Mouse (Mus musculus) C2C12 (cell line): ENCODE measurements around the gene Ecm1. TPM values are rescaled to one million over a fixed set of nuclear protein-coding genes. Genes with fewer than 3 reads are reported as not detected.
A peak's percentile ranks its signal among the peaks of the same experiment; 100 is the strongest.

ENCODE experiments used
- H3K27me3 ChIP-seq: one replicate; pipeline ENCODE4 v1.6.1; 2011; ENCODE audit not compliant: control insufficient read depth, insufficient read depth, insufficient read length
- H3K36me3 ChIP-seq: one replicate; pipeline ENCODE4 v1.6.1; 2011; ENCODE audit not compliant: control insufficient read depth, insufficient read depth
- H3K4me3 ChIP-seq: one replicate; pipeline ENCODE4 v1.5.1; 2011; ENCODE audit warnings: mild to moderate bottlenecking, control low read depth; ENCODE audit not compliant: poor library complexity, insufficient read depth, severe bottlenecking
- H3K79me2 ChIP-seq: one replicate; pipeline ENCODE4 v1.6.1; 2011; ENCODE audit not compliant: control insufficient read depth, insufficient read depth
- H3K79me3 ChIP-seq: one replicate; pipeline ENCODE4 v1.6.1; 2011; ENCODE audit warnings: low read depth, control low read depth
- H3ac ChIP-seq: one replicate; pipeline ENCODE3; 2011; ENCODE audit warnings: low read depth; ENCODE audit not compliant: control insufficient read depth, insufficient read length
- CEBPB ChIP-seq: IDR thresholded peaks from one replicate; pipeline ENCODE4 v1.6.1; 2011; ENCODE audit warnings: low read depth, mild to moderate bottlenecking, control low read depth, moderate library complexity
- CTCF ChIP-seq: IDR thresholded peaks from one replicate; pipeline ENCODE4 v1.5.1; 2011; ENCODE audit not compliant: control insufficient read depth, insufficient read depth, insufficient read length
- FOSL1 ChIP-seq: IDR thresholded peaks from one replicate; pipeline ENCODE4 v1.8.0; 2011; ENCODE audit warnings: mild to moderate bottlenecking, low read length; ENCODE audit not compliant: poor library complexity, insufficient read depth, severe bottlenecking
- MAX ChIP-seq: IDR thresholded peaks from one replicate; pipeline ENCODE4 v1.6.1; 2011; ENCODE audit warnings: mild to moderate bottlenecking, control low read depth
- MYOD1 ChIP-seq: IDR thresholded peaks from one replicate; pipeline ENCODE4 v1.6.1; 2011; ENCODE audit warnings: low read depth; ENCODE audit not compliant: control insufficient read depth, insufficient read length
- MYOG ChIP-seq: IDR thresholded peaks from one replicate; pipeline ENCODE4 v1.6.1; 2011; ENCODE audit not compliant: control insufficient read depth, insufficient read length; ENCODE audit errors: extremely low read depth
- USF1 ChIP-seq: IDR thresholded peaks from one replicate; pipeline ENCODE4 v1.6.1; 2011; ENCODE audit warnings: low read depth, mild to moderate bottlenecking, control low read depth, moderate library complexity
- polyA plus RNA-seq: library from polyadenylated mRNA; unstranded; fragments of >200 nt; fragmentation: generic; extraction: Trizol; gene quantifications from one replicate; pipeline ENCODE4 v1.2.1, GENCODE M21; 2012; ENCODE audit warnings: missing spikeins

Ecm1 gene
- polyA plus RNA-seq, 1 experiment = 189 TPM

GRCm38 (mm10) chr3:95707497-95707896, 31.9 kb downstream of the Ecm1 start:
- Histone ChIP-seq H3K79me3 (no peaks in the 10 kb centered on the region), H3K79me2 (no peaks in the 10 kb centered on the region), H3K36me3 (no peaks in the 10 kb centered on the region), H3ac (no peak overlapping the region), H3K4me3 (no peak overlapping the region), H3K27me3 (no peaks in the 10 kb centered on the region)
- no peak for TF ChIP-seq MAX
- TF ChIP-seq MYOG = no peak
- no peak for TF ChIP-seq CTCF
- TF ChIP-seq CEBPB = no peak
- no peak for TF ChIP-seq USF1

DNA sequence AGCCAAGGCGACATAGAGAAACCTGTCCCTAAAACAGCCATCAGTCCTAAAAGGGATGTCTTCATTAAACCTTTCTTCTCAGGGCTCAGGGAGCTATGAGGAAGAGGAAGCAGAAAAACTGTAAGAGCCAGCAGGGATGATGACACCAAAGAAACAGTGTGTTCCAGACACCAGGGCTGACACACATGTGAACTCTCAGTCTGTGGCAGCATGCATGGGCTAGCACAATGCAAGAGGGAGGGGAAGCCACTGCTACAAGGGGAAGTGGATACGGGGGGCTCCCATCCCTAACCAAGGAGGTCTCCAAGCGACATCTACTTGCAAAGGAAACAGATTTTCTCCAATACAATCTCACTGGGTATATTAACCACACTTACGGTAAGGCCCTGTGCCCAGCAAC, 33.1 kb downstream of the Ecm1 start:
- TF ChIP-seq USF1 = no peak
- TF ChIP-seq MYOG = no peak
- TF ChIP-seq MYOD1 = no peak
- TF ChIP-seq FOSL1 = no peak
- no peak for TF ChIP-seq CEBPB
- no peak for TF ChIP-seq CTCF
- TF ChIP-seq MAX = no peak
- H3K36me3 ChIP-seq = no peaks in the 10 kb centered on the region
- H3K4me3 ChIP-seq = no peak overlapping the region
- no peaks in the 10 kb centered on the region for H3K79me3 ChIP-seq
- H3K79me2 ChIP-seq = no peaks in the 10 kb centered on the region
- H3ac ChIP-seq = no peak overlapping the region
- no peaks in the 10 kb centered on the region for H3K27me3 ChIP-seq

DNA sequence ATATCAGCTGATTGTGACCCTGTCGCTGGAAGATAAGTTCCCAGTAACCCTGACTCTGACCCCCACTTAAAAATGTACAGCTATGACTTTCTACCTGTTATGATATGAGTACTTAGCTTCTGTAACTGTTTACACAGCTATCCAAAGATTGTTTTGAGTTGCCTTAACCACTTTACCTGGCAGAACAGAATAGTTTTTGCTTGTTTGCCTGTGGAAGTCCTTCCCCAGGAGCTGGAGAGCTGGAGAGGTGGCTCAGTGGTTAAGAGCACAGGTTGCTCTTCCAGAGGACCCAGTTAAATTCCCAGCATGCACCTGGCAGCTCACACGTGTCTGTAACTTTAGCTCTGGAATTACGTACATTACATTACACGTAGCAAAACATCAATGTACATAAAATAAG, 34.8 kb downstream of the Ecm1 start:
- no peak for TF ChIP-seq FOSL1
- TF ChIP-seq CEBPB = no peak
- no peak for TF ChIP-seq CTCF
- TF ChIP-seq MAX = no peak
- TF ChIP-seq USF1 = no peak
- no peak for TF ChIP-seq MYOD1
- TF ChIP-seq MYOG = no peak
- Histone ChIP-seq H3K4me3 (no peak overlapping the region), H3K27me3 (no peaks in the 10 kb centered on the region), H3ac (no peak overlapping the region), H3K36me3 (no peaks in the 10 kb centered on the region), H3K79me2 (no peaks in the 10 kb centered on the region), H3K79me3 (no peaks in the 10 kb centered on the region)

- TF ChIP-seq MAX (no peak), MYOD1 (no peak), FOSL1 (no peak), CTCF (no peak), USF1 (no peak), CEBPB (no peak), MYOG (no peak)
- H3K4me3 ChIP-seq = no peak overlapping the region
- no peaks in the 10 kb centered on the region for H3K79me3 ChIP-seq
- no peaks in the 10 kb centered on the region for H3K27me3 ChIP-seq
- no peaks in the 10 kb centered on the region for H3K79me2 ChIP-seq
- no peak overlapping the region for H3ac ChIP-seq
- no peaks in the 10 kb centered on the region for H3K36me3 ChIP-seq
Measured at GRCm38 (mm10) chr3:95703276-95703675, 36.1 kb downstream of the Ecm1 start.

DNA sequence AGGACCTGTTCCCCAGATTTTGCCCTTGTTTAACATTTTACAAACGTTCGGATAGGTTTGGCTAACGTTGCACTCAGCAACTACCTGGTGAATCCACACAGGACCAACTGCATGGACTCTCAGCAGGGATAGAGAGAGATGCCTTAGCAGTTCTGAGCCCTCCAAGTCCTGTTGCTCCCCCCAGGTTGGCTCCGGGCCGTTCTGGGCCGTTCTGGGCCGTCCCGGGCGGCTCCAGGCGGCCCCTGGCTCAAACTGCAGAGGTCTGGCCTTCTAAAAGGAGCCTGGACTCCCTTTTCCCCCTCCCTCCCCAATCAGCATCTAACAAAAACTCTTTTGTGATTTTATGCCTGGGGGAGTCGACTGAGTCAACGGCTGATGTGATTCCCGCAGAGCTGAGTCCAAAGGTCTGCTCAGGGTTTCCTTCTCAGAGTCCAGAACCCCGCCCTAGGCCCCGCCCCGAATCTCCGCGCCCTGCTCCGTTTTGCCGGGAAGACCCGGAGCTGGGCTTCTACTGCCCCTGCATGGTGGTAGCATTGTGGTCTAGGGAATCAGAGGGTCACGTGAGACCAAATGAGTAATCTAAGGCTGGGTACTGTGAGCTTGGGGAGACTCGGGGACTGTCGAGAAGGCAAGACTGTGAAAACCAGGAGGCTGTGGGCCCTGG, 37.4 kb downstream of the Ecm1 start:
- Histone ChIP-seq H3K27me3 (no peaks in the 10 kb centered on the region), H3K36me3 (no peaks in the 10 kb centered on the region), H3K79me2 (no peaks in the 10 kb centered on the region), H3ac (peak overlapping the region; percentile 68), H3K79me3 (no peaks in the 10 kb centered on the region), H3K4me3 (no peak overlapping the region)
- TF ChIP-seq MYOG (no peak), MAX (peak; percentile 45), CTCF (no peak), FOSL1 (no peak), MYOD1 (no peak), USF1 (peak; percentile 94), CEBPB (no peak)
